Mouse (Mus musculus) myocyte (in vitro differentiated cells): ENCODE data around the gene Ifna7. TPM values are rescaled to one million over a fixed set of nuclear protein-coding genes. Genes with fewer than 3 reads are reported as not detected.
"Not testable (repeated sequence)": the region's sequence is repeated elsewhere in the genome, so short reads cannot be mapped to it uniquely, and the experiment has no call there.

Experiments
- H3K27me3 ChIP-seq: one replicate; pipeline ENCODE4 v1.6.1; 2011; ENCODE audit not compliant: control insufficient read depth, insufficient read depth, insufficient read length
- H3K36me3 ChIP-seq: one replicate; pipeline ENCODE4 v1.6.1; 2011; ENCODE audit not compliant: control insufficient read depth, insufficient read depth
- H3K4me2 ChIP-seq: one replicate; pipeline ENCODE4 v1.6.1; 2011; ENCODE audit warnings: low read depth, control low read depth
- H3K4me3 ChIP-seq: one replicate; pipeline ENCODE4 v1.5.1; 2011; ENCODE audit warnings: mild to moderate bottlenecking, control low read depth, moderate library complexity
- H3K79me2 ChIP-seq: one replicate; pipeline ENCODE4 v1.6.1; 2011; ENCODE audit not compliant: control insufficient read depth, insufficient read depth
- H3ac ChIP-seq: one replicate; pipeline ENCODE4 v1.6.1; 2011; ENCODE audit not compliant: control insufficient read depth, insufficient read length
- CEBPB ChIP-seq: IDR thresholded peaks from 2 replicates; pipeline ENCODE4 v1.6.1; 2011; ENCODE audit warnings: mild to moderate bottlenecking, moderate library complexity; ENCODE audit not compliant: poor library complexity, insufficient read depth, severe bottlenecking
- E2F4 ChIP-seq: IDR thresholded peaks from one replicate; pipeline ENCODE4 v1.6.1; 2011; ENCODE audit warnings: mild to moderate bottlenecking, control low read depth, moderate library complexity; ENCODE audit not compliant: insufficient read depth
- MAX ChIP-seq: IDR thresholded peaks from one replicate; pipeline ENCODE4 v1.6.1; 2011; ENCODE audit warnings: low read depth, mild to moderate bottlenecking, control low read depth
- MYOD1 ChIP-seq, 3 experiments: IDR thresholded peaks; one replicate each; pipeline ENCODE4 v1.6.1; 2011; ENCODE audit warnings: control low read depth in 2 of 3, low read depth in 2 of 3, mild to moderate bottlenecking in 2 of 3, moderate library complexity in 1 of 3; ENCODE audit not compliant: insufficient read length in 2 of 3, control insufficient read depth in 1 of 3
- MYOG ChIP-seq, 3 experiments: IDR thresholded peaks; one replicate each; pipeline ENCODE4 v1.6.1; 2011; ENCODE audit warnings: control low read depth in 2 of 3, low read depth in 2 of 3, mild to moderate bottlenecking in 2 of 3; ENCODE audit not compliant: insufficient read length in 2 of 3, control insufficient read depth in 1 of 3, insufficient read depth in 1 of 3
- POLR2A ChIP-seq: IDR thresholded peaks from one replicate; pipeline ENCODE4 v1.6.1; 2011; ENCODE audit warnings: low read depth, mild to moderate bottlenecking, control low read depth, moderate library complexity; ENCODE audit not compliant: insufficient read length
- POLR2AphosphoS2 ChIP-seq: IDR thresholded peaks from one replicate; pipeline ENCODE4 v1.6.1; 2011; ENCODE audit warnings: low read depth, control low read depth; ENCODE audit not compliant: insufficient read length
- REST ChIP-seq: IDR thresholded peaks from one replicate; pipeline ENCODE4 v1.6.1; 2011; ENCODE audit warnings: mild to moderate bottlenecking, control low read depth, moderate library complexity; ENCODE audit not compliant: insufficient read depth, insufficient read length
- SRF ChIP-seq: IDR thresholded peaks from one replicate; pipeline ENCODE4 v1.6.1; 2011; ENCODE audit warnings: low read depth; ENCODE audit not compliant: control insufficient read depth, insufficient read length
- TCF12 ChIP-seq: IDR thresholded peaks from one replicate; pipeline ENCODE4 v1.6.1; 2011; ENCODE audit warnings: mild to moderate bottlenecking, control low read depth; ENCODE audit not compliant: poor library complexity, insufficient read depth, severe bottlenecking
- TCF3 ChIP-seq: IDR thresholded peaks from one replicate; pipeline ENCODE4 v1.6.1; 2011; ENCODE audit warnings: low read depth, control low read depth; ENCODE audit not compliant: insufficient read length
- USF1 ChIP-seq: IDR thresholded peaks from one replicate; pipeline ENCODE4 v1.6.1; 2011; ENCODE audit warnings: low read depth, mild to moderate bottlenecking, control low read depth, moderate library complexity
- polyA plus RNA-seq: library from polyadenylated mRNA; unstranded; fragments of >200 nt; fragmentation: generic; extraction: Trizol; gene quantifications from one replicate; pipeline ENCODE4 v1.2.1, GENCODE M21; 2012; ENCODE audit warnings: missing spikeins

Gene Ifna7
- polyA plus RNA-seq: not detected

GRCm38 (mm10) chr4:88815928-88816327 is at the start of gene Ifna7:
Gene Ifna7 (plus strand): TSS chr4:88816228.
- TF ChIP-seq POLR2A (no peak), CEBPB (no peak), MYOD1 (IDR thresholded peaks at IDR 0.05; ENCODE audit: control insufficient read depth in 1 of 3, insufficient read length in 2 of 3, low read depth in 2 of 3) (no peak), TCF12 (no peak), SRF (no peak), MYOG (IDR thresholded peaks at IDR 0.05; ENCODE audit: control insufficient read depth in 1 of 3, insufficient read depth in 1 of 3, insufficient read length in 2 of 3, low read depth in 2 of 3) (no peak), POLR2AphosphoS2 (no peak), USF1 (no peak), REST (no peak), MAX (no peak), TCF3 (no peak), E2F4 (no peak)
- Histone ChIP-seq H3K27me3 (peaks cover 7% of the 10 kb centered on the region), H3K79me2 (no peaks in the 10 kb centered on the region), H3K4me3 (no peak within 1 kb of the TSS), H3ac (no peak within 1 kb of the TSS), H3K36me3 (no peaks in the 10 kb centered on the region), H3K4me2 (no peak within 1 kb of the TSS)

GRCm38 (mm10) chr4:88773534-88773933 is 42.5 kb upstream of the Ifna7 start, which contains the start of gene Gm13290:
Gene Gm13290 (plus strand): TSS chr4:88773834.
- H3K79me2 ChIP-seq, H3K4me3 ChIP-seq, H3K4me2 ChIP-seq, H3K27me3 ChIP-seq, H3K36me3 ChIP-seq, H3ac ChIP-seq: not testable (repeated sequence)

- not testable (repeated sequence) for H3K4me2 ChIP-seq, H3K4me3 ChIP-seq, H3K79me2 ChIP-seq, H3K27me3 ChIP-seq, H3ac ChIP-seq, H3K36me3 ChIP-seq
Measured at GRCm38 (mm10) chr4:88776622-88777021, 39.4 kb upstream of the Ifna7 start, which contains the start of gene Gm13289. Gene Gm13289 (plus strand): TSS chr4:88776922.

GRCm38 (mm10) chr4:88779550-88779949 is 36.5 kb upstream of the Ifna7 start, which contains the start of gene Gm13272:
Gene Gm13272 (plus strand): TSS chr4:88779850.
- not testable (repeated sequence) for H3ac ChIP-seq, H3K79me2 ChIP-seq, H3K27me3 ChIP-seq, H3K4me3 ChIP-seq, H3K36me3 ChIP-seq, H3K4me2 ChIP-seq

- not testable (repeated sequence) for H3K4me2 ChIP-seq, H3K27me3 ChIP-seq, H3K4me3 ChIP-seq, H3K36me3 ChIP-seq, H3K79me2 ChIP-seq, H3ac ChIP-seq
Measured at GRCm38 (mm10) chr4:88780320-88780719, 35.7 kb upstream of the Ifna7 start.

GRCm38 (mm10) chr4:88781831-88782230 is 34.2 kb upstream of the Ifna7 start, which contains the start of gene Ifnz:
Gene Ifnz (plus strand): TSS chr4:88782131.
- H3ac ChIP-seq, H3K36me3 ChIP-seq, H3K4me2 ChIP-seq, H3K27me3 ChIP-seq, H3K4me3 ChIP-seq, H3K79me2 ChIP-seq: not testable (repeated sequence)

GRCm38 (mm10) chr4:88782335-88782734 is 33.7 kb upstream of the Ifna7 start:
- not testable (repeated sequence) for H3K4me3 ChIP-seq, H3K79me2 ChIP-seq, H3ac ChIP-seq, H3K4me2 ChIP-seq, H3K36me3 ChIP-seq, H3K27me3 ChIP-seq

- not testable (repeated sequence) for H3K27me3 ChIP-seq, H3K4me2 ChIP-seq, H3K36me3 ChIP-seq, H3ac ChIP-seq, H3K4me3 ChIP-seq, H3K79me2 ChIP-seq
Measured at GRCm38 (mm10) chr4:88785409-88785808, 30.6 kb upstream of the Ifna7 start, which contains the start of gene Gm13276. Gene Gm13276 (plus strand): TSS chr4:88785709.

- not testable (repeated sequence) for H3K27me3 ChIP-seq, H3K4me3 ChIP-seq, H3K36me3 ChIP-seq, H3K4me2 ChIP-seq, H3K79me2 ChIP-seq, H3ac ChIP-seq
Measured at GRCm38 (mm10) chr4:88788402-88788801, 27.6 kb upstream of the Ifna7 start, which contains the start of gene Gm13277. Gene Gm13277 (plus strand): TSS chr4:88788632.

GRCm38 (mm10) chr4:88791250-88791649 is 24.8 kb upstream of the Ifna7 start, which contains the start of gene Gm13278:
Gene Gm13278 (plus strand): TSS chr4:88791550.
- H3K4me3 ChIP-seq, H3K36me3 ChIP-seq, H3ac ChIP-seq, H3K27me3 ChIP-seq, H3K4me2 ChIP-seq, H3K79me2 ChIP-seq: not testable (repeated sequence)
